Mouse (Mus musculus): ENCODE measurements around the gene Tal1.

Tal1 gene

DNA sequence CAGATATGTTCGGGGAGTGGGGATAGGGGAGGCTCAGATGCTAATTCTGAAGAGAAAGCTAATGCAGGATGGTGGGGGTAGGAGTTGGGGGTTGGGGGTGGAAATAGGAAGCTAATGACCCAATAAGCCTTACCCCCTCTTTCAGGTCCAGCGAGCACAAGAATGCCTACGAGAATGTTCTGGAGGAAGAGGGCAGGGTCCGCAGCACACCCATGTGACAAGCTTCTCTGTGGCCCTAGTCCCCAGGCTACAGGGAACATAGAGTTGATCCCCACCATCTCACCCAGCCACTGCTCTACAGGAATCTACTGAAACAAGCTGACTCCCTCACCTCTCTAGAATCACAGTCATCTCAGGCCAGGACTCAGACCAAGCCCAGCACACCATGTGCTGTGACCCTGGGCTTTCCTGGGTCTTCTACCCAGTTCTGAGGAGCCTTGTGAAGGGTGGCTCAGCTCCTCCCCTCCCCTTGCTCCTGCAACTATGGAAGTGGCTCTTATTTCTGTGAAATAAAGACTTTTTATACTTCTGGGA lies 37.2 kb downstream of the Tal1 start:
- in situ Hi-C loops (cut with MboI; ENCODE audit: low pct_unique_long_range_greater_than_20kb in 1 of 2, low sequenced_read_pairs in 2 of 2, unreplicated experiment in 1 of 2): no loop called here

DNA sequence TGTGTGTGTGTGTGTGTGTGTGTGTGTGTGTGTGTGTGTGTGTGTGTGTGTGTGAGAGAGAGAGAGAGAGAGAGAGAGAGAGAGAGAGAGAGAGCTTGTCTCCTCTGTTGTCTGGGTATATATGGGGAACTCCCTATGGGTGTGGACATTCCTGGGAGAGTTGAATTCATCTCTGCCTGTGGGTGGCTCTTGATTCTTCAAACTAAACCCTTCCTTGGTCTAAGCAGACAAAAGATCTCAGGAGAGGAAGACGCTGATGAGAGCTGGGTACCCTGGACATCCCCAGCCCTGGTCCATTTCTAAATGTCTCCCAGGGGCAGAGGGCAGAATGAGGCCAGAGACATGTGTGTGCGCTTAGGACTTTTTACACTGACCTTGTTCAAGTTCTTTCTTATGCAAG lies 37.8 kb downstream of the Tal1 start:
- in situ Hi-C loops (cut with MboI; ENCODE audit: low pct_unique_long_range_greater_than_20kb in 1 of 2, low sequenced_read_pairs in 2 of 2, unreplicated experiment in 1 of 2): no loop called here

DNA sequence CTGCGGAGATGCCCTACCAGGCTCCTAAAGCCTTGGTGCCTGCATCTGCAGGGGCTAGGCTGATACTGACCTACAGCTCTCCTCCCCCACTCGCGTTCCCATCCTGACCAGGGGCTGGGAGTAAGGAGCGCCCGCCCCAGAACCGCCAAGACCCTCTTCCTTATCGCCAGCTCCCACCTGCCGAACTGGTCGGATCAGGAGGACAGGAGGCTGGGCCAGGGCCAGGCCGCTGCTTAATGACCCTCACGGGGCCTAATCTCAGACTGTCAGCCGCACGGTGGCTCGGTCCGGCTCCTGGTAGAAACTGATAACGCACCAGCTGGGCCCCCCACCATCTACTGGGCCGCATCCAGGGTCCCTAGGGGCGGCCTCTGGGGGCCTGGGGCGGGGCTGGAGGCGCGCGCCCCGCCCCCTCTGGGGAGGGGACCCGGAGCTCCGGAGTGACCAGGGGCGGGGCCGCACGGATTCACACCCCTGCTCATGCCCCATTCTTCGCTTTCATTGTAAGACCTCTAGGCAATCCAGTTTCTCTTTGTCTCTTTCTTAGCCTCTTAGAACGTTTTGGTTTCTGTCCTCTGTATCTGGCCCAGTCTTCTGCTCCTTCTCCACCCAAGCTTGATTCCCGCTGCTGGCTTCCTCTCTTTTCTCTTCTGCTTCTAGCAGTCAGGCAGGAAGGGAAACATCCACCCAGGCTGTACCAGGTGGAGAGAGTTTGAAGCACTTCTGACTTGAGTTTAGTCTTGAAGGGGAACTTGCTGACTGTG lies 39.6 kb downstream of the Tal1 start:
- in situ Hi-C loops (cut with MboI; ENCODE audit: low pct_unique_long_range_greater_than_20kb in 1 of 2, low sequenced_read_pairs in 2 of 2, unreplicated experiment in 1 of 2): no loop called here

DNA sequence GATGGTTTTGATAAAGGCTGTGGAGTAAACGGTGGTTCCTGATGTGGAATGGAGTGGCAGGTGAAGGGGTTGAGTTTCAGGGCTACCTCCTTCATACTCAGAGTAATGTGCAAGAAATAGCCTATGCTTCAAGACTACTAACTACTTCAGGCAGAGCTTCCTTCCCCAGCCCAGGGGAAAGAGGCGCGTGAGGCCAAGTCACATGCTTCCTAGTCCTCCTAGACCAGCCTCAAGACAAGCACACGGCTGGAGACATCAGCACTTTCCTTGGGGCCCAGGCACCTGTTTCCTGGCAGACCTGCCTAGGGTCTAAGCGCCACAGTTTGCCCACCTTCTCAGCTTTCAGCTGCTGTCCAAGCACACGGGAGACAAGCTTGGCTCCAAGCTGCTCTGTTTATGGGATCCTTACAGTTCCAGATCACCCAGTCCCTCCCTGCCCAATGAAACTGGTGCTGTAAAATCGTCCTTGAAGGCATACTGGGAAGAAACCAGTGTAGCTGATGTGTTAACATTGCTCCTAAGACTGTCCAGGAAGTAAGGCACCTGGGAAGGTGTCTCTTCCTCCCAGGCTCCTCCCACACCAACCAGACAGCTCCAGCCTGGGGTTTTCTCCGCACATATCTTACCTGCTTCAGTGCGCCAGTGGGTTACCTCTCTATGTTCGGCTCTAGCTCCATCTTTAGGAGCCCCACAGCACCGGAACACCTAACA lies 40.4 kb downstream of the Tal1 start:
- in situ Hi-C loops (cut with MboI; ENCODE audit: low pct_unique_long_range_greater_than_20kb in 1 of 2, low sequenced_read_pairs in 2 of 2, unreplicated experiment in 1 of 2): no loop called here

DNA sequence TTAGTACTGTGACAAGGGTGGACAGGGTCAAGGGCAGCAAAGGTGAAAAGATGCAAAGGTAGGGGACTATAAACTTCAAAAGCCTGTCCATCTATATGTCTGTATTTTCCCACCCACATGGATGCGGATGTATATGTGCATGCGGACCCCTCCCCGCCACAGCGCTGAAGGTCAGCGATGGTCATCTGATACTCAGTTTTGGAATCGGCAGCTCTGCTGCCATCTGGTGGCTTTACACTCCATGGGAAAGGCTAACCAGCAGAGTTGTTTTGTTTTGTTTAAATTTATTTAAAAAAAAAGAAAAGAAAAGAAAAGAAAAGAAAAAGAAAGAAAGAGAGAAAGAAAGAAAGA lies 40.9 kb downstream of the Tal1 start:
- in situ Hi-C loops (cut with MboI; ENCODE audit: low pct_unique_long_range_greater_than_20kb in 1 of 2, low sequenced_read_pairs in 2 of 2, unreplicated experiment in 1 of 2): no loop called here

DNA sequence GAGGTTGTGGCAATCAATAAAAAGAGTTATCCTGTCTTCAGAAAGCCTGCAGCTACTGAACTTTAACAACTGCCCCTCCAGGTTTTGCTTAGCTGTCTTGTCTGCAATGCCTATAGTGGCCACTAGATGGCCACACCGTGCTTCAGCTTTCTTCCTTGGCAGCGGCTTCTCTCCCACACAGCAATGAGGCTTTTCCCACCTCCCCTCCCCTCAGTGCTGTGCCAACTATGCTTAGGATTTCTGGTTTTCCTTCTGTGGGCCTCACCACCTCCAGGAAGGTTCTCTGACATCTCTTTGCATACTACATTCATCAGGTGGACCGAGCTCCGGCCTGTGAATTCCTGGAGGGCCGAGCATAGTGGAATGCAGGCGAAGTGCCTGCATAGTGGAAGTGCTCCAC lies 45.5 kb downstream of the Tal1 start:
- in situ Hi-C loops (cut with MboI; ENCODE audit: low pct_unique_long_range_greater_than_20kb in 1 of 2, low sequenced_read_pairs in 2 of 2, unreplicated experiment in 1 of 2): loop anchor here in 1 of 2 experiments (25.0 kb wide), 1 partner anchor 611 kb away; no protein-coding TSS in a partner anchor

DNA sequence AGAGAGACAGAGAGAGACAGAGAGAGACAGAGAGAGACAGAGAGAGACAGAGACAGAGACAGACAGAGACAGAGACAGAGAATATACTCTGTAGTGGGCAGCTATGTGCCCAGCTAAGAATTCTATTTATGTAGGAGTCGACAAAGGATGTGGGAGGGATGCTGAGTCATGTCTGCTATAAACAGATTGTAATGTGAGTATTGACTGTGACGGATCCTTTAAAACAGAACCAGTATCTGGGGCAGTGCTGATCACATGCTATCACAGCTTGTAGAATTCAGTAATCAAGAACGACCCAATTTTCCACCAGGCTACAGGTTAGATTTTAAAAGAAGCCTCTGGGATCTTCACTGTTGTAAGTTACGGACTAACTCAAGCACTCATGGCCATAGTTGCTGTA lies 47.3 kb downstream of the Tal1 start:
- in situ Hi-C loops (cut with MboI; ENCODE audit: low pct_unique_long_range_greater_than_20kb in 1 of 2, low sequenced_read_pairs in 2 of 2, unreplicated experiment in 1 of 2): loop anchor here in 1 of 2 experiments (25.0 kb wide), 1 partner anchor 609 kb away; no protein-coding TSS in a partner anchor

DNA sequence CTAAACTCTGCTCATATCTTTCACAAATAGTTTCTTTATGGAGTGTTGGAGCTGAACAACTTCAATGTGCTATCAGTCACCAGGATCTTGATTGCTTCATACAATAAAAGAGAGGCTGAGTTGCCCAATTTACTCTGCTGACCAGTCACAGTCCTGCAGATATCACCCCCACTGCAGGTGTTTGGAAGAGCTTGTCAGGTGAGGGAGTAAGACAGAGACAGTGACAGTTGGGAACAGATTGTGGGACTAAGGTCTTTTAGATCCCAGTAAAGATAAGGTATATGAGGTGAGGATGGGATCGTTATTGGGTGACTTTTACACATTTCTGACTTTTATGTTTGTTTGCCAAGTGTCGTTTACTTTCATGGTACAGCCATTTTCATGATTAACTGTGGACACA lies 54.9 kb downstream of the Tal1 start:
- in situ Hi-C loops (cut with MboI; ENCODE audit: low pct_unique_long_range_greater_than_20kb in 1 of 2, low sequenced_read_pairs in 2 of 2, unreplicated experiment in 1 of 2): loop anchor here (10.0 to 25.0 kb wide), 2 partner anchors 594 to 601 kb away; no protein-coding TSS in a partner anchor

DNA sequence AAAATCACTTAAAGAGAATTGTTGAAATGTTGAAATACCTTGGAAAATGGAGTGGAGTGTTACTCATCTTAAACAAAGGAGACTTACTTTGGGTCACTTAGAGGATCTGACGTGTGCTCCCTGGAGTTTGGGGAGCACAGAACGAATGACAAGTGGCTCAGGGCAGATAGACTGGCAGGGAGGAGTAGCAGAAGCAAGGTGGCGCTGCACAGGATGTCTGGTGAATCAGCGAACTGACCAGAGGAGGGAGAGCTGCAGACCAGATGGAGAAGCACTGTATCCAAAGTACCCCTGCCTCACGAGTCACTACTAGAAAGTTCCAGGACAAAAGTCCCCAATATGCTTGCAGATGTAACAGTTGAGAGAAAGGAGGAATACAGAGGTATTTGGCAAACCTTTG lies 57.0 kb downstream of the Tal1 start:
- in situ Hi-C loops (cut with MboI; ENCODE audit: low pct_unique_long_range_greater_than_20kb in 1 of 2, low sequenced_read_pairs in 2 of 2, unreplicated experiment in 1 of 2): loop anchor here (10.0 to 25.0 kb wide), 2 partner anchors 592 to 599 kb away; no protein-coding TSS in a partner anchor

DNA sequence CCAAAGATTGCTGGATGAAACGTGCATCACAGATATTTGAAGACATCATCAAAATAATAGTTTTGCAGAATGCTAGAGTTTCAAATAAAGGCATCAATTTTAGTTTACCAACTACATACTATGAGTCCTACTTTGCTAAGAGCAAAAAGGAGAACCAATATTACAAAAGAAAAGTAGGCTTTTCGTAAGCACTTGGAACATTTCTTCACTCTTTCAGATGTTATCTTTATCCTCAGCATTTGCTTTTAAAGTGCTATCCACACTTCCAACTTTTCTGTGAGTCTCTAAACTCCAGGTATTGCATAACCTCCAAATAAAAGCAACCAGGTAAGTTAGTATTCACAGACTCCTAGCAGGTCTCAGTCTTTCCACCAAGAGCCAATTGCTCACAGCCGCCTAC lies 63.4 kb downstream of the Tal1 start:
- in situ Hi-C loops (cut with MboI; ENCODE audit: low pct_unique_long_range_greater_than_20kb in 1 of 2, low sequenced_read_pairs in 2 of 2, unreplicated experiment in 1 of 2): loop anchor here (10.0 to 25.0 kb wide), 2 partner anchors 585 to 593 kb away; no protein-coding TSS in a partner anchor

DNA sequence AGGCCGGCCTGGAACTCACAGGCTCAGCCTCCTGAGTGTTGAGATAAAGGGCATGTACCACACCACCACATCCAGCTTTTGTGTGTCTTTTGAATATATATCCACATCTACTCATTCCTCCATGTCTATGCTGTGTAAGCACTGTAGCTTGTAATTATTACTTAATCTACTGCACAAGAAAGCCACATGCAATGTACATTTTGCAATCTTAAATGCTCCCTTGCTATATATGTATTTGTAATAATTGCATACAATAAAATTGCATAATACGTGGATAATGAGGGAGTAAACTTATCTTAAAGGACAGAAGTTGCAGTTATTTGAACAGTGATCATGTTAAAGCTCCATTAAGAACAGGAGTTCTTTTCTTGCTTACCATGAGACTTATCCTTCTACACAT lies 64.9 kb downstream of the Tal1 start:
- in situ Hi-C loops (cut with MboI; ENCODE audit: low pct_unique_long_range_greater_than_20kb in 1 of 2, low sequenced_read_pairs in 2 of 2, unreplicated experiment in 1 of 2): loop anchor here in 1 of 2 experiments (25.0 kb wide), 1 partner anchor 591 kb away; no protein-coding TSS in a partner anchor
